Mouse (Mus musculus) lung, postnatal 4 days (tissue): ENCODE measurements around the gene Mical3.

Experiments
- DNase-seq, 2 experiments: peaks; one replicate each; pipeline ENCODE4 v3.0.0; 2021

The Mical3 gene

GRCm38 (mm10) chr6:120956259-120957161 lies 174.3 kb downstream of the Mical3 start:
- DNase-seq: no peak

DNA sequence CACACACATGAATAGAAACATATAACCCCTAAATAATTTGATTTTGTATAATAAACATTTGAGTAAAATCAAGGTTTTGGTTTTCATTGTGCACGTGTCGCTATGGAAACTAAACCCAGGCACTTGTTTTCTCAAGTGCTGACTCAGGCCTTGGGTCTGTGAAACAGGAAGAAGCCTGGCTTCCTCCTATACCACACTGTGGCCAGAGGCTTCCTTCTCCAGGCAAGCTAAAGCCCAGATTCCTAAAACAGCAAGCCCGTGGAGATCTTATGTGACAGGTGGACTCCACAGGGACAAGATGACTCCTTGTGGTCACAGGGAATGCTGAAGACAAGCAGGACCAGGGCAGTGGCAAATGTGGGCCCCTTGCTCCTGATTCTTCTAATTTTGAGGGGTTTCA lies 175.6 kb downstream of the Mical3 start:
- peak in 1 of 2 experiments; percentile 32 for DNase-seq

DNA sequence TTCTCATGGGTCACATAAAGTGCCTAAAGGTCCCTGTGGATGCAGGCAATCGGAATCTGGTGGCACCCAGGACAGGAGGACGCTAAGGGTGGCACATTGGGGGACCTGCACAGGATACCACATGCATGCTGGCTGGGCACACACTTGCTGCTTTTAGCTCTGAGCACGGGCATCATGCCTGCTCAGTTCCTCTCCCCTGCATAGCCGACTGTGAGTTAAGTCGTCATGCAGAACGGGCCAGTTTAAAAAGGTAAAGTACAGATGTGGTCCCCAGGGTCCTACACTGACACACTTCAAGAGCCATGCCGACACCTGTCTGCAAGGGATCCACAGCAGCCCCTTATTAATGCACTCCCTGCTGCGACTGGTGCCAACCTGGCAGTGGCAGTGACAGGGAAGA lies 176.6 kb downstream of the Mical3 start:
- no peak for DNase-seq

DNA sequence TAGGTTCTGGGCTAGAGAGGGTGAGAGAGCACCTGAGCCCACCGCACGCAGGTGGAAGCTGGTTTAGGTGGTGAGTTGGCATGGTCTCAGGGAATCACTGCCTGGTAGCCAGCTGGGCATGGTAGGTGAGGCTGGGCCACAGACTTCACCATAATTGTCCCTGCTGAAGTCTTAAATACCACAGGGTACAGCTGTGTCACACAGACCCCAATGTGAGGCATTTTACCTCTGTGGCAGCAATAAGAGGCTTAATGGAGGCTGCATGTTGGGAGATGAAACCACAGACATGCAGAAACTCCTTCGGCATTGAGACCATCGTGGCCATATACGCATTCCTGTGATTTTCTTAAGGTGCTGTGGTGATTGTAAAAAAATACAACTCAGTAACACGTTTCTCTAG lies 178.3 kb downstream of the Mical3 start:
- no peak for DNase-seq

DNA sequence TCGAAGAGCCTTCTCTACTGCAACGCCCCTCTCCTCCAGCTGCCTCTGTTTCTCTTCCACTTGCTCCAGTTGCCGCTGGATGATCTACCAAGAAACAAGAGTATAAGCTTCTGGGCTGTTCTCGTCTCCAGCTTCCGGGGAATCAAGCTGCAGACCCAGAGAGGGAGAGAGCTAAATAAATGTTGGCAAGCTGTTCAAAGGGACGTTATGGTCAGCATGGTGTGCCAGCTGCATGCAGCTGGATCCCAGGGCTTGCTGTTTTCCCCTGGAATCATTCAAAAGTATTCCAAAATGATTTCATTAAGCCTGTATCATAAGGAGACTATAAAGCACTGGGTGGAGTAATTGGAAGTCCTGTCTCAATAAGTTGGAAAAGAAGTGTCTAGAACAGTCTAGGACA lies 179.5 kb downstream of the Mical3 start:
- DNase-seq: peak; percentile 43 to 80

DNA sequence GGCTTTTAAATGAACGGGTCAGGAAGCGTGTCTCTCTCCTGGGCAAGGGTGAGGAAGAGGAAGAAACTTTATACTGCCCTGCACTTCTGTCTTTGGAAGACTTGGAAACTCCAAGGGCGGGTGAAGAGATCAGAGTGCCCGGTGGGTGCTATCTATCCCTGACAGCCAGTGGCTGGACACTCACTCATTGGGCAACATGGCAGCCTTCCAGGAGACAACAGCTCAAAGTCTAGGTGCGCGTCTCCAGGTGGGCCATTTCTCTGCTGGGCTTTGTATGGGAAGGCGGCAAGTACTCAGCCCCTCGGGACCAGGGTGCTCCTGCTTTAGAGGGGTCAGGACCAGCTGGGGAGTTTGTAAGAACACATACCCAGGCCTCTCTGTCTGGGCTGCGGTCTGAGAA lies 185.3 kb downstream of the Mical3 start:
- DNase-seq: no peak

DNA sequence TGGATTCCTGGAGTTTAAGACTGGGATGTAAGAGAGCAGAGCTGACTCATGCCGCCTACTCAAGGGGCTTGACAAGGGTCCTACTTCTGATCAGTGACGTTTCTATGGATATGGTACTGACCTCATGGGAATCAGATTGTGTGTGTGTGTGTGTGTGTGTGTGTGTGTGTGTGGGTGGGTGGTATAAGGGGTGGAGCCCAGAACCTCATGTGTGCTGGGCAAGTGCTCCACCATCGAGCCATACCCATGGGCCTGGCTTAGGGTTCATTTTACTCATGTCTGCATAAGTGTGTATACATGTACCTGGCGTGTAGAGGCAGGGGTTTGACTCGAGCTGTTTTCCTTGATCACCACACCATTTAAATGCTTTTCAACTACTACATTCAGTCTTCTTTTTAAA lies 186.8 kb downstream of the Mical3 start:
- DNase-seq: no peak

GRCm38 (mm10) chr6:120943551-120943950 lies 187.2 kb downstream of the Mical3 start:
- no peak for DNase-seq

GRCm38 (mm10) chr6:120943079-120943478 lies 187.7 kb downstream of the Mical3 start:
- no peak for DNase-seq

- no peak for DNase-seq
Measured at GRCm38 (mm10) chr6:120941575-120941974, 189.2 kb downstream of the Mical3 start.

DNA sequence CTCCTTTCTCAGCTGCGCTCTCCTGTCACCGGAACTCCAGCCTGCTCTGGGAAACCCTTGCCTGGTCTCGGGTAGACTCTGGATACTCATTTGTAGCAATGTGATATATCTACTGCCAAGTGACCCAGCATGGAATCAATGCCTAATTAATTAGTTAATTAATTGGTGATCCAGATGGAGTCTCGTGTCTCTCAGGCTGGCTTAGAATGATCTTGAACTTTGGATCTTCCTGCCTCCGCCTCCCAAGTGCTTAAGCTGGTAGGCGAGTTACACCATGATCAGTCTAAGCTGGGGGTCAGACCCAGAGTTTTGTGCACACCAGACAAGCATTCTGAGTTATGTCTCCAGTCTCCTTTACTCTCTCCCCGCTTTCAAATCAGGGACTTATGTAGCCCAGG lies 189.7 kb downstream of the Mical3 start:
- DNase-seq: no peak

- no peak for DNase-seq
Measured at GRCm38 (mm10) chr6:120940446-120941083, 190.2 kb downstream of the Mical3 start.

DNA sequence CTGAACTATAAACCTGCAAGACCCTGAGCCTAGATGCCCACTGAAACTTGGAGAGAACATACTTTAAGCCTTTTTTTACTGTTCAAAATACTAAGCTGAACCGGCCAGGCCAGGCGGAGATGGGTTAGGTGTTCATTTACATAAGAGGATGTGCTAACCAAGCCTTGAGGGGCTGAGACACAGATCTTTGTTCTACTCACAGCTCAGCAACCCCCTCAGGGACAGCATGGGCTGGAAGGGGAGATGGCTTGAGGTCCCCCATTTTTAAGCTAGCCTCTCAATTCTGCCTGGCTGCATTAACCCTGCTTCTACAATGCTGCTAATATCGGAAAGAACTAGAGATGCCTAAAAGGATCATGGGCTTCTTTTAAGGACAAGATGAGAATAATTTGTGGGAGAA lies 191.0 kb downstream of the Mical3 start:
- DNase-seq: no peak

DNA sequence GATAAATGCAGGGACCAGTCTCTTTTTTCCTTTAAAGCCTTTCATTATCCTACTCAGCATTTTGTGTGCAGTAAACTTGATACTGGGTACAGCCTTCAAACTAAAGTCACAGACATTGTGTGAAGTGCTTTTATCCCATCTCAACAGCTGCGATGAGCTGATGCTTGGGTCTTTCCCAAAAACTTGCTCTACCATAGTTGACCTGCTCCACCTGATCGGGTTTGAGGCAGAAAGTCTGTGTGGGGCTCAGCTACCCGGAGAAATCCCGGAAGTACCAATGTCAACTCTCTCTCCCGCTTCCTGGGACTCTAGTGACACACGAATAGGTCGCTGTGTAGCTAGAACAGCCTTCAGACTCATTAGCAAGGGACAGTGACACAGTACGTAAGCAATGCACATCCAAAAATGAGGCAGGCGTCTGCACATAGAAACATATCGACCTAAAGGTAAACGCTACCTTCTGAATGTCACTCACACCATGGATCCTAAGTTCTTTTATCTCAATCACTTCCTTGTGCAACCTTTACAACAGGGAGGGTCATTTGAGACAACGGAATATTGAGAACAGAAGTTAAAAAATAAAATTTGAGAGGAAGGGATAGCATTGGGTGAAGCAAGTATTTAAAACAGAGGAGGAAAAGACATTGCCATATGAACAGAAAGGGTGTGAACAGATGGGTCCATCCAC lies 191.9 kb downstream of the Mical3 start:
- DNase-seq: no peak

DNA sequence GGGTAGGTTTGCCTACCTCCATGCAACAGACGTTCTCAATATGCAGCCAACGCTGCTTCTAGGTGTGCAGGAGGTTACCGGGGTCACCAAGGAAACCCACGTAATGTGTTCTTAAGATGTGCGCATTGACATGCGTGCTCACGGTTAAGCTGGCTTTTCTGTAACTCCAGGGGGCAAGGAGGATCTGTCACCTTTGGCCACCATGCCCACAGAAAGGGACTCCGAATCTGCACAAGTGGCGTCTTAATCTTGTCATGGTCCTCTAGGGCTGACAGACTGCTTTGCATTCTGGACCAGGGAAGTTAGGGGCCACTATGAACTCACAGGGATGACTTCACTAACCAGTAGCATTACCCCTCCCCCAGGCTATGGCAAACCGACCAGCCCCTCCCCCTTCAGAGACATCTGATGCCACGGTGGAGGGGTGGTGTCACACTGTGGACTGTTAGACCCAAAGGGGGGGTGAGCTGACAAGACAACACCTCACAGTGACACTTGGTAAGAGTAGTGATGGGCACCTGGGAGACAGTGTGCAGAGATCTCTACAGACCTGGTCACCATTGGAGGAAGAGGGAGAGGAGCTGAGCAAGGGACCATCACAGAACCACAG lies 192.7 kb downstream of the Mical3 start:
- DNase-seq: no peak

- no peak for DNase-seq
Measured at GRCm38 (mm10) chr6:120937104-120937617, 193.6 kb downstream of the Mical3 start.

- DNase-seq: no peak
Measured at GRCm38 (mm10) chr6:120934176-120934575, 196.6 kb downstream of the Mical3 start.

DNA sequence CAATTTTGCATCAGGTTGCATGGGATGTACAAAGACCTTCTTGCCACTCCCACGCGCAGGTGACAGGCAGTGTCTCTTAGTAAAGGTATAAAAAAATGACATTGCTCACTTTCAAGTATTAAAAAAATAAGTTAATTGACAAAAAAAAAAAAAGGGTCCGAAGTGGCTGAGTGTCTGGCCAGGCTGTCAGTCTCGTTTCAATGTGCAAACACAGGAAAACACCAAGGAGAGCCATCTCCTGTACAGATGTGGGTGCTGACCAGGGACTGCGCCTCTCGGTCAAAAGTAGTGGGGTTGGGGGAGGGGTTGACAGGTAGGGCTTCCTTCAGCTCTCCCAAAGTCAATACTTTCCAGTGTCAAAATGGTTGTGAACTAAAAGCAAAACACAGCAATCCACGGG lies 197.1 kb downstream of the Mical3 start:
- no peak for DNase-seq

DNA sequence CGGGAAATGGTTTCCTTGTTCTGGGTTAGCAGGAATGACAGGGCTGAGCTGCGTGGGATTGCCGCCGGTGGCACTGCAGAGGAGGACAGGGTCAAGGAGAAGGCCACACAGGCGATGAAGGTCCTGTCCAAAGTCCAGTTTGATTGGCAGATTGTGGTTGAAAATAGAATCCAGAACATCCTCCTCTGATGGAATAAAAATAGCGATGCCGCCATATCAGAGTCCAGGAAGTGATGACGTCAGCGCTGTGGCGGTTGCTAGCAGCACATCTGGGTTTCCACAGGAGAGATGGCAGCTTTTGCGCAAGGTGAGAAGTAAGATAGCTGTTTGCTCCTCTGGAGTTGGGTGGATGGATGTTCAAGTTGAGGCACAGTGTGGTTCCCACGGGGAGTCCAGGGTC lies 198.2 kb downstream of the Mical3 start:
- DNase-seq: no peak

DNA sequence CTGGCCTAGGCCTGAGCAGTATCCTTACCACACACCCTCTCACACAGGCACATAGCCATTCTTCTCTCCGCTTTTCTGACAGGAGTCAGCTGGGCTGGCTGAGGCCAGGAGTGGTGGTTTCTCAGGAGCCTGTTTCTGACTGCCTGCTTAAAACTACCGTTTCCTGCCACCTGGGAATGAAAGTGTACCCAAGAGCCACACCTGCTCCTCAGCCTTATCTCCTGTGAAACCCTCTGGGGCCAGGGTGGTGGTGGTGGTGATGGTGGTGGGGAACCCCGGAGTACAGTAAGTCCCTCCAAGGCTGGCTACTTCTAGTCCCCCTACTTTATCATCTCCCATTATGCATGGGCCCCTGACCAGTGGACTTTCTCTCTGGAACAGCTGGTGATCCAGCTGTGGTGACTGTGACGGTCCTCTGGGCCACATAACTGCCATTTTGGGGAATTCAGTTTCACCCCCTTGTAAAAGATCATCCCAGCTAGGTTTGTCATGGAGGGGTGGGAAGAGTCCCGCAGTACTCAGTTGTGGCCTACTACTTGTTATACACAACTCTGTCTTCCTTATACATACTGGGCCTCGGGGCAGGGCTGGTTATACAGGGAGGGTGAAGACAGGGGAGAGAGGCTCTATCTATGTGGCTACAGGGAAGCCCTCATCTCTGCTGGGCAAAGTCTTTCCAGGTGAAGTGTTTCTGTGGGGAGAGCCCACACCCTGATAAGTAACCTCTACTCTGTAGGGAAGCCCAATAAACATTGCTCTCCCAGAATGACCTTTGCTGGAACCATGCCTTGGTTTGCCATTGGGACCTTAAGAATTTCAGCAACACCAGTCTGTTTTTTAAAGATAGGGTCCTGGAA lies 200.1 kb downstream of the Mical3 start:
- no peak for DNase-seq

DNA sequence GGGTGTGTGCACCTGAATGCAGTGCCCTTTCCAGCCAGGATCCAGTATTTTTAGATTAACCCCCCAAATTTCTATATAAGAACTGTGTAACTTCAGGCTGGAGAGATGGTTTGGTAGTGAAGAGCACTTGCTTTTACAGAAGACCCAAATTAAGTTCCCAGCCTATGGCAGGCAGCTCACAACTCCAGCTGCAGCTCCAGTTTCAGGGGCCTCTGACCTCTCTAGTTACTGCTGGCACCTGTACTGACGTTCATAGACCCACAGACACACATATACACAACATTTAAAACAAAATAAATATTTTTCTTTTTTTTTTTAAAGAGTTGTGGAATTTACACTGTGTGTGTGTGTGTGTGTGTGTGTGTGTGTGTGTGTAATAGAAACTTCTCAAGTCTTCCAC lies 201.4 kb downstream of the Mical3 start:
- no peak for DNase-seq

GRCm38 (mm10) chr6:120927765-120928164 lies 203.0 kb downstream of the Mical3 start:
- DNase-seq: peak; percentile 17 to 50
